Mouse (Mus musculus) erythroblast, embryonic 14.5 days (primary cell): ENCODE data around the gene Actl7a. TPM values are rescaled to one million over a fixed set of nuclear protein-coding genes. Genes with fewer than 3 reads are reported as not detected.

Experiments used
- H3K27me3 ChIP-seq: 2 replicates; pipeline ENCODE4 v1.6.1; 2012; ENCODE audit warnings: inconsistent platforms; ENCODE audit not compliant: control insufficient read depth
- H3K36me3 ChIP-seq: 2 replicates; pipeline ENCODE4 v1.6.1; 2012; ENCODE audit warnings: mild to moderate bottlenecking, inconsistent platforms; ENCODE audit not compliant: control insufficient read depth
- H3K4me1 ChIP-seq: 2 replicates; pipeline ENCODE4 v1.6.1; 2012; ENCODE audit warnings: inconsistent platforms; ENCODE audit not compliant: control insufficient read depth
- H3K4me3 ChIP-seq: replicated peaks from 2 replicates; pipeline ENCODE3; 2012; ENCODE audit warnings: moderate library complexity, mild to moderate bottlenecking, inconsistent platforms
- H3K9me3 ChIP-seq: 2 replicates; pipeline ENCODE4 v1.6.1; 2012; ENCODE audit warnings: low read length, inconsistent platforms, mixed read lengths; ENCODE audit not compliant: control insufficient read depth
- GATA1 ChIP-seq: IDR thresholded peaks from 2 replicates; pipeline ENCODE4 v1.6.1; 2012; ENCODE audit warnings: low read length, inconsistent platforms, mixed read lengths
- TAL1 ChIP-seq: IDR thresholded peaks from 3 replicates; pipeline ENCODE4 v1.6.1; 2012; ENCODE audit warnings: low read length, inconsistent platforms, mixed read lengths
- polyA plus RNA-seq: library from polyadenylated mRNA; stranded (reverse); fragments of >175 nt; gene quantifications from 2 replicates; pipeline ENCODE4 v1.2.3, GENCODE M21; 2012

The Actl7a gene
- polyA plus RNA-seq: not detected in 2 replicates

GRCm38 (mm10) chr4:56743363-56744195, at the start of gene Actl7a:
Gene Actl7a (plus strand): TSS chr4:56743413.
- H3K4me3 ChIP-seq: no peak within 1 kb of the TSS
- H3K36me3 ChIP-seq: peaks cover 20% of the 10 kb centered on the region
- no peaks in the 10 kb centered on the region for H3K9me3 ChIP-seq
- no peaks in the 10 kb centered on the region for H3K4me1 ChIP-seq
- TF ChIP-seq GATA1 (no peak), TAL1 (no peak)
- H3K27me3 ChIP-seq: no peaks in the 10 kb centered on the region

GRCm38 (mm10) chr4:56696401-56696800, 46.8 kb upstream of the Actl7a start:
- Histone ChIP-seq H3K9me3 (no peaks in the 10 kb centered on the region), H3K27me3 (no peaks in the 10 kb centered on the region), H3K4me1 (no peaks in the 10 kb centered on the region), H3K36me3 (no peaks in the 10 kb centered on the region), H3K4me3 (no peak overlapping the region)
- no peak for TF ChIP-seq TAL1
- no peak for TF ChIP-seq GATA1

- H3K4me3 ChIP-seq: no peak overlapping the region
- no peaks in the 10 kb centered on the region for H3K27me3 ChIP-seq
- no peaks in the 10 kb centered on the region for H3K4me1 ChIP-seq
- H3K36me3 ChIP-seq: no peaks in the 10 kb centered on the region
- no peak for TF ChIP-seq TAL1
- no peak for TF ChIP-seq GATA1
- no peaks in the 10 kb centered on the region for H3K9me3 ChIP-seq
These were observed 44.5 kb upstream of the Actl7a start for GRCm38 (mm10) chr4:56698671-56699070.

- H3K9me3 ChIP-seq: no peaks in the 10 kb centered on the region
- H3K4me3 ChIP-seq: no peak overlapping the region
- no peaks in the 10 kb centered on the region for H3K4me1 ChIP-seq
- H3K36me3 ChIP-seq: no peaks in the 10 kb centered on the region
- no peak for TF ChIP-seq TAL1
- no peak for TF ChIP-seq GATA1
- H3K27me3 ChIP-seq: no peaks in the 10 kb centered on the region
These were observed 41.0 kb upstream of the Actl7a start for GRCm38 (mm10) chr4:56702234-56702633.

- Histone ChIP-seq H3K4me1 (no peaks in the 10 kb centered on the region), H3K27me3 (no peaks in the 10 kb centered on the region), H3K9me3 (no peaks in the 10 kb centered on the region), H3K36me3 (no peaks in the 10 kb centered on the region), H3K4me3 (no peak overlapping the region)
- no peak for TF ChIP-seq GATA1
- TF ChIP-seq TAL1: no peak
These were observed 30.1 kb upstream of the Actl7a start for GRCm38 (mm10) chr4:56713155-56713554.

GRCm38 (mm10) chr4:56716801-56717200, 26.4 kb upstream of the Actl7a start:
- H3K9me3 ChIP-seq: no peaks in the 10 kb centered on the region
- H3K4me3 ChIP-seq: no peak overlapping the region
- H3K36me3 ChIP-seq: no peaks in the 10 kb centered on the region
- TF ChIP-seq TAL1 (no peak), GATA1 (no peak)
- H3K4me1 ChIP-seq: no peaks in the 10 kb centered on the region
- H3K27me3 ChIP-seq: no peaks in the 10 kb centered on the region

GRCm38 (mm10) chr4:56717932-56718331, 25.3 kb upstream of the Actl7a start:
- H3K9me3 ChIP-seq: no peaks in the 10 kb centered on the region
- H3K36me3 ChIP-seq: no peaks in the 10 kb centered on the region
- H3K4me1 ChIP-seq: no peaks in the 10 kb centered on the region
- TF ChIP-seq GATA1 (no peak), TAL1 (no peak)
- no peaks in the 10 kb centered on the region for H3K27me3 ChIP-seq
- no peak overlapping the region for H3K4me3 ChIP-seq

- no peaks in the 10 kb centered on the region for H3K27me3 ChIP-seq
- no peaks in the 10 kb centered on the region for H3K4me1 ChIP-seq
- H3K36me3 ChIP-seq: no peaks in the 10 kb centered on the region
- TF ChIP-seq TAL1: no peak
- no peak for TF ChIP-seq GATA1
- H3K9me3 ChIP-seq: no peaks in the 10 kb centered on the region
- no peak overlapping the region for H3K4me3 ChIP-seq
These were observed 24.4 kb upstream of the Actl7a start for GRCm38 (mm10) chr4:56718573-56719442.

GRCm38 (mm10) chr4:56719456-56719855, 23.8 kb upstream of the Actl7a start:
- Histone ChIP-seq H3K27me3 (no peaks in the 10 kb centered on the region), H3K36me3 (no peaks in the 10 kb centered on the region), H3K4me1 (no peaks in the 10 kb centered on the region), H3K9me3 (no peaks in the 10 kb centered on the region), H3K4me3 (no peak overlapping the region)
- TF ChIP-seq TAL1: no peak
- TF ChIP-seq GATA1: no peak
